Mouse (Mus musculus): ENCODE measurements around the gene Dnah17.
A peak's percentile ranks its signal among the peaks of the same experiment; 100 is the strongest.

Gene Dnah17

DNA sequence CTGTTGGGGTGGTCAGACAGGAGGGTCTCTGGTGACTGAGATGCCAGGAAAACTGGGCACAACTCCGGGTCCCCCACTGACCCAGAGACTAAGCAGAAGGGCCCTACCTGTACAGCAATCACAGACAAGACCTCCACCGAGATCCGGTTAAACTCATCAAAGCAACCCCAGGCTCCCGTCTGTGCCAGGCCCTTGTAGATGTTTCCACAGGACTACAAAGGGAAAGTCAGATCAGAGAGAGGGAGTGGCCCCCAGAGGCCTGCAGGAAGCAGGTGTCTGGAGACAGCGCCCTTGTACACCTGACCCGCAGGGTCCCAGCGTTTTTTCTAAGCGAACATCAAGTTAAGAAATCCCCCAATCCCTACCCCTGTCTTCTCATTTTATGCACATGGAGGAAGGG, 44.5 kb downstream of the Dnah17 start:
- no peak for DNase-seq (ENCODE audit: low spot score)

- no peak for DNase-seq (ENCODE audit: low spot score)
Observed at GRCm38 (mm10) chr11:118085176-118085575, 45.3 kb downstream of the Dnah17 start.

DNA sequence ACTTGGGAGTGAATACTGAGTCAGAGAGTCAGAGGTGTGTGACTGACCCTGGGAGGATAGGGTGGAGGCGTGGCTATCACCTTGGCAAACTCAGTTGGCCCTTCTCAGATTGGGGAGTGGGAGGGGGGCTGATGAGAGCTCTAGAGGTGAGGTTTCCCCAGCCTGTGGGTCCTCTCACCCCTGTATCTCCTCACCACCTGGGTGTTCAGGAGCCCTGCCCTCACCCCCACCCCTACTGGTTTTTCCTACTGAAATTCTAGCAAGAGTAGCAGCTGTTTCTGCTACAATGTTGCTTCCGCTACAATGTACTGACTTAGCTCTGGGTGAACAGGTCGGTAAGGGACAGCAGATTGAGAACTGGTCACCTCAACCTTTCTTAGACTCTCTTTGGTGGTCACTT, 46.2 kb downstream of the Dnah17 start:
- no peak for DNase-seq (ENCODE audit: low spot score)

DNA sequence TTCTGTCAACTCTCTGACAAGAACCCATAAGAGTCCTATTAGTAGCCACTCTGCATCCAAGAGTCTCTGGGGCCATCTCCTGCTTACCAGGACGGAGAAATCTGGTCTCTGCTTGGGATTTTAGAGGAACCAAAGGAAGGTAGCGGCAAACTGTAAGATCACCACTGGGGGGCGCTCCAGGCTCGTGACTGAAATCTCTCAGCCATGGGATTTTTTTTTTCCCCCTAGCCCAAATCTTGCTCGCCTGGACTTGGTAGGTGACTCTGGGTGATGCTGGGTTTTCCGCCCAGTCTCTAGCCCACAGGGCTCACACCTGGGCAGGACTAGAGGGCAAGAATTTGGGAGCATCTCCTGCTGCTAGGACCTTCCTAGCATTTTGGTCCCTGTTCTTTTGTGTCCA, 46.6 kb downstream of the Dnah17 start:
- DNase-seq (ENCODE audit: low spot score), result peak; percentile 66

DNA sequence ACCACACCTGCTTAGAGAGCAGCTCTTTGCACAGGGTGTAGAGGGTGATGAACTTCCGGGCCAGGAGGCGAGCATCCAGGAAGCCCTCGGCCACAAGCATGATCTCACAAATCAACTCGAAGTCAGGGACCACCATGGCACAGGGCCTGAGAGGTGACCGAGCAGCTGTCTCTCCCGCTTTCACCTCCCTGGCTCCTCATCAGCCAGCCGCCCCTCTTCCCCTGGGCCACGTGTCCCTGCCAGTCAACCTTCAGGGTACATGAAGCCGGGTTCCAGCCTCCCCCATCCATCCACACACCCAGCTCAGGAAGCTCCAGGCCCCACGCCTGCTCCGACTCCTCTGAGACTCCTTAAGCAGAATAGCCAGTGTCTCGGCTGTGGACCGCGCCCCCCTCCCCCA, 48.1 kb downstream of the Dnah17 start:
- no peak for DNase-seq (ENCODE audit: low spot score)

- DNase-seq (ENCODE audit: low spot score), result no peak
Observed at GRCm38 (mm10) chr11:118079750-118080149, 50.7 kb downstream of the Dnah17 start.

GRCm38 (mm10) chr11:118076929-118077328, 53.5 kb downstream of the Dnah17 start:
- no peak for DNase-seq (ENCODE audit: low spot score)

DNA sequence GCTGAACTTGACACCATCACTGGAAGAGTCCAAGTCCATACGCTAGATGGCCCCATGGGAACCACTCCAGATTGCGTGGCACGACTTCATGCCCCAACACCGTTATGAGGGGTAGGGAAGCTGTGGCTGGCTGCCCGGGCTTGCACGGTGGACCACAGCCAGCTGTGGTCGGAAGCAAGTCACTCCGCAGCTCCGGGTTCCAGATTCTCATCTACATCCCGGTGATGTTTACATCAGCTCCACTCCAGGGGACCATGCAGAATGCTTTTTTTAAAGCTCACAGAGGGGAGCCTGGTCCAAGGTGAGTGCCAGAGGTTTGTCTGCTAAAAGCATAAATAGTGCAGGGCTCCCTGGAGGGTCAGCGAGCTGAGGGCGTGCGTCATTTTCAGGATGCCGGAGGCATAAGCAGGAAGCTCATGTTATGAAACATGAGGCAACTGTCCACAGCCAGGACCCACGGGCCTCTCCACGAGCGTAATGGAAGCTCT, 55.4 kb downstream of the Dnah17 start:
- no peak for DNase-seq (ENCODE audit: low spot score)

GRCm38 (mm10) chr11:118071227-118071912, 59.1 kb downstream of the Dnah17 start:
- no peak for DNase-seq (ENCODE audit: low spot score)

DNA sequence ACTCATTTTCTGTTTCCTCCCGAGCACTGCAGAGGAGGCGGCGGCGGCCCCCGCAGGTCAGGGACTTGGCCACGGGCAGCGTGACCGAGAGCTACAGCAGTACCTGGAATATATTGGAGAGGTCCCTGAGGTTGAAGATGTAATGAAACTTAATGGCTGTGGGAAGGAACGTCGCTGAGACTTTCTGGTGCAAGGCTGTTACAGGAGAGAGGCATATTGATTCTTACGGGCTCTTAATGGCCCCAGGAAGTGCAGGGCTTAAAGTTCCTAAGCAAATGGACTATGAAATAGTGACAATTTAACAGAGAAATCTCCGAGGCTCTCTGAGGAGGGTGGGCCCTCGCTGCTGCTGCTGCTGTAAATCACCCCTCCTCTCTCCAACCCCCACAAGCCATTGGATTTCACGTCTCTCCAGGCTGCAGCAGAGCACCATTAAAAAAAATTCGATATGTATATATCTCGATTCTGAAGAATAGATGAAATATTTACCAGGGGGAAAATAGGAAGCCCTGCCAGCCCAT, 61.6 kb downstream of the Dnah17 start:
- DNase-seq (ENCODE audit: low spot score), result no peak

DNA sequence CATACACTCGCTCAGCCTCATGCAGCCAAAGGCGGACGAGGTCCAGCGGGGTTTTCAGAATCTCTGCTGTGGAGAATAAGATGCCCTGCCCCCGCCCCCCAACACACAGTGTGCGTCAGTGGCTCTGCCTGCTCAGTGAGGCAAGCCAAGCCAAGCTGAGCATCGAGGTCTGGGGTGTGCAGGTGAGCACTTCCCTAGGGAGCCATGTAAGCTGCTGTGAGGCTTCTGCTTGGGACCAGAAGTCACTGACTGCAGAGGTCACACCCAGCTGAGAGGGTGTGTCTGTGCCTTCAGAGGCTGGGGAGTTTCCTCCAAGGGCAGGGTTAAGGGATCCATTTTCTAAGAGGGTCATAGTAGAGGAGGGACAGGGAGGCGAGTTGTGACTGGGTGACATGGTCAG, 62.8 kb downstream of the Dnah17 start:
- no peak for DNase-seq (ENCODE audit: low spot score)

DNA sequence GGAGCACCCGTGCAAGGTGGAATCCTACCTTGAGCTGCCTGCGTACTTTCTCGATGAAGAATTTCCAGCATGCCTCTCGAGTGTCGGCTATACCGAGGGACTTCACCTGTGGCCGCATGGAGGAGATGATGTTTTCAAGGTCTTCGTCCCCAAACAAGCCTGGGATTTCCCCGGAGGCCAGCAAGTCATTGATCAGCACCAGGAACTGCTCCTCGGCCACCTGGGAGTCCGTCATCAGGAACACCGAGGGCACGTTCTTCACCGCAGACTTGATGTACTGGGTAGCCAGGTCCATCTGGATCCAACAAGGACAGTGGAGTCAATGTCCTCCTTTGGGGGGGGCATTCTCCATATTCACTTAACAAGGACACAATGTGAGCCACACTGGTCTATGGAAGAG, 70.4 kb downstream of the Dnah17 start:
- DNase-seq (ENCODE audit: low spot score), result no peak

DNA sequence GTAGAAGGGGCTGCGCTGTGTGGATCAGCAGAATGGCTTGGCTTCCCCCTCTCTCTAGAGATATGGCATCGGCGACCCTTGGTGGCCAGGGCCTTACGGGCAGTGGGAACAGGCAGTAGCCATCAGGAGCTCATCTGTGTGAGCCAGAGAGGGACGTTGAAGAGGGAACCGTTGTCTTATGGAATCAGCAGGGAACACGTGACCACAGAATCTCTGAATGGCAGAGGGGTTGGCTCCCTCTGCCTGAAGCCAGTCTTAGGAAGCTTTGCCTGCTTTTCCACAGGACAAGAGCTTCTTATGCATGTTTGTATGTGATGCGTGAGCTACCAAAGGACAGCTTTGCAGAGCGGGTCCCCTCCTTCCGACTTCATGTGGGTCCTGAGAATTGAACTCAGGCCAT, 71.6 kb downstream of the Dnah17 start:
- no peak for DNase-seq (ENCODE audit: low spot score)

DNA sequence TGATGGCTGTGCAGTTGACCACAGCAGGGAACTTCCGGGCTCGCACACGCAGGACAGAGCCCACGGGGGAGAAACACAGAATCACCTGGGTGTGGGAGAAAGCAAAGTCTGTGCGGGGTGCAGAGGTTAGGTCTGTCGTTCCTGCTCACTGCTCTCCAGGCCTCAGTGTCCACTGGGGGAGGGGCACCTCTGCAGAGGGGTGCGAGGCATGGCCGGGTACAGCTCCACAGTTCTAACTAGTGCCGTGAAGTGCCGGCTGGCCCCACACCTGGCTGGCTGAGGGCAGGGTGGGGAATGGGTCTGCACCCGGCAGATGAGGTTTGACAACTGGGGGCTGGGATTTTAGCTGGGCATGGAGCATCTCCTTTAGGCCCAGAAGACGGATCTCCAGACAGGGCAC, 72.1 kb downstream of the Dnah17 start:
- DNase-seq (ENCODE audit: low spot score), result no peak

GRCm38 (mm10) chr11:118050174-118050573, 80.3 kb downstream of the Dnah17 start:
- no peak for DNase-seq (ENCODE audit: low spot score)

- no peak for DNase-seq (ENCODE audit: low spot score)
Observed at GRCm38 (mm10) chr11:118049641-118050040, 80.8 kb downstream of the Dnah17 start.

- peak; percentile 73 for DNase-seq (ENCODE audit: low spot score)
Observed at GRCm38 (mm10) chr11:118043293-118043907, 87.0 kb downstream of the Dnah17 start.

- no peak for DNase-seq (ENCODE audit: low spot score)
Observed at GRCm38 (mm10) chr11:118042791-118043190, 87.6 kb downstream of the Dnah17 start.

GRCm38 (mm10) chr11:118035068-118035467, 95.4 kb downstream of the Dnah17 start:
- DNase-seq (ENCODE audit: low spot score), result no peak

DNA sequence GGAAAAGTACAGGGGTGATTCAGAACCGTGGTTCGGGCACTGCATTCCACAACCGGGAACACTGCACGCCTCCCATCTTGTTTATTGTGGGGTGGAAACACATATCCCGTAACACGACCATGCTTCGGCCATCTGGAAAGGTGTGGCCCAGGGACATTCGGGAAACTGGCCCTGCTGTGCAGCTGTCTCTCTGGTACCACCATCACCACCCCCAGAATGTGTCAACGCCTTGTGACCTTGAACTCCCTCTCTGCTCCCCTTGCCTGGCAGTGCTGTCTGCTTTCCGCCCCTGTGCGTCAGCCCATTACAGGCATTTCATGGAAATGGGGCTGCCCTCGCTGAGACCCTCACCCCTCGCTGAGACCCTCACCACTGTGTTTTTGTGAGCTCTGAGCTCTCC, 96.0 kb downstream of the Dnah17 start:
- DNase-seq (ENCODE audit: low spot score), result no peak

GRCm38 (mm10) chr11:118031134-118031533, 99.3 kb downstream of the Dnah17 start:
- DNase-seq (ENCODE audit: low spot score), result no peak

DNA sequence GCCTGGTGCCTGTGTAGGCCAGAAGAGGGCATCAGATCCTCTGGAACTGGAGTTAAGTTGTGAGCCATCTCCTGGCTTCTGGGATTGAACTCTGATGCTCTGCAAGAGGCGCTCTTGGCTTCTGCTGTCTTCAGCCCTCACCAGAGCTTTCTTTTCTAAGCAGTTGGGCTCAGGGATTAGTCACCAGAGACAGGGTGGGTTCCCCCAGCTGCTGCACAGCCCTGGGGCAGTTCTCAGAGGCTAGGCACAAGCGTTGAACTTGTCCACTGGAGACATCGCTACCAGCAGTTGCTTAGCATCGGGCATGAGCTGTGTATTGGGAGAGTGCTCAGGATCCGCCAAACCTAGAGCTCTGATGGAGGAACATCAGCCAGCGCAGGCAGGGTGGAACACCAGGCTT, 101.3 kb downstream of the Dnah17 start:
- DNase-seq (ENCODE audit: low spot score), result no peak

GRCm38 (mm10) chr11:118024111-118024510, 106.3 kb downstream of the Dnah17 start:
- no peak for DNase-seq (ENCODE audit: low spot score)

GRCm38 (mm10) chr11:118023475-118023874, 107.0 kb downstream of the Dnah17 start:
- no peak for DNase-seq (ENCODE audit: low spot score)
